Mouse (Mus musculus) kidney, embryonic 15.5 days (tissue): ENCODE measurements at regions not wholly inside any gene's neighbourhood (a gene's known extent, or its start where the extent isn't known, plus 50 kb on each side); places are given as distances from the start of the nearest gene placed in this dataset.
A peak's percentile ranks its signal among the peaks of the same experiment; 100 is the strongest.

ENCODE experiments used
- ATAC-seq: fragments of 200-750 bp; cut with Nextera tagmentation; replicated peaks from 2 replicates; pipeline ENCODE4 v1.8.0; 2017; ENCODE audit warnings: moderate TSS enrichment; ENCODE audit not compliant: low FRiP score
- H3K27ac ChIP-seq: fragments of 300-500 bp; sonication (generic); 2 replicates; pipeline ENCODE4 v1.5.1; 2015; ENCODE audit warnings: mild to moderate bottlenecking, inconsistent platforms
- H3K27me3 ChIP-seq: fragments of 300-500 bp; sonication (generic); 2 replicates; pipeline ENCODE4 v1.6.1; 2015; ENCODE audit warnings: inconsistent platforms
- H3K36me3 ChIP-seq: fragments of 300-500 bp; sonication (generic); 2 replicates; pipeline ENCODE4 v1.6.1; 2015; ENCODE audit warnings: inconsistent platforms
- H3K4me1 ChIP-seq: fragments of 300-500 bp; sonication (generic); 2 replicates; pipeline ENCODE4 v1.6.1; 2015; ENCODE audit warnings: inconsistent platforms
- H3K4me2 ChIP-seq: fragments of 300-500 bp; sonication (generic); 2 replicates; pipeline ENCODE4 v1.6.1; 2015; ENCODE audit warnings: moderate library complexity, mild to moderate bottlenecking, inconsistent platforms
- H3K4me3 ChIP-seq: fragments of 300-500 bp; sonication (generic); replicated peaks from 2 replicates; pipeline ENCODE4 v1.5.1; 2015; ENCODE audit warnings: mild to moderate bottlenecking, inconsistent platforms
- H3K9ac ChIP-seq: fragments of 300-500 bp; sonication (generic); 2 replicates; pipeline ENCODE4 v1.6.1; 2015; ENCODE audit warnings: mild to moderate bottlenecking, inconsistent platforms
- H3K9me3 ChIP-seq: fragments of 300-500 bp; sonication (generic); replicated peaks from 2 replicates; pipeline ENCODE4 v1.6.1; 2016; ENCODE audit warnings: inconsistent platforms
- WGBS: fragments of 180-500 bp; shearing (Covaris S2); methylation state at CpG from one replicate; pipeline ENCODE4 v1.1.7; 2015; ENCODE audit warnings: mixed read lengths; 5-methylcytosine and 5-hydroxymethylcytosine counted together

DNA sequence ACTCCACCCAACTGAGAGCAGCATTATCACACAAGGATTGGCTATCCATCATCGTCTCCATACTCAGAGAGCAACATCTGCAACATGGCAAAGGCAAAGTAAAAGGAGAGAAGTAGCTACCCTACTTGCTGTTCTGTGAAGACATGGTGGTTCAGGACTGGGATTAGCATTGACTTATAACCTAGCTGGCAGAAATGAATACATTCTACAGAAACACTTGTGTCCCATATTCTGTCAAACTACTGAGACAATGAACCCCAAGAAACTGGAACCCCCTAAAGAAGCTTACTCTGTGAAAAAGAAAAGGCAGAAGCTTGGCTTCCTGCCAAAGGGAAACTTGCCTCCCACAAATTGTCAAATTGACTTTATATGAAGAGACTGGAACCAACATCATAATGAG lies 446.1 kb upstream of the Castor2 start:
- Histone ChIP-seq H3K9ac (no peak overlapping the region), H3K4me2 (no peak overlapping the region), H3K36me3 (no peaks in the 10 kb centered on the region), H3K27me3 (no peaks in the 10 kb centered on the region), H3K4me1 (no peaks in the 10 kb centered on the region), H3K27ac (no peak overlapping the region), H3K4me3 (no peak overlapping the region), H3K9me3 (no peaks in the 10 kb centered on the region)
- 94% methylated on average over 1 of the region's 1 CpGs for WGBS
- no peak for ATAC-seq

DNA sequence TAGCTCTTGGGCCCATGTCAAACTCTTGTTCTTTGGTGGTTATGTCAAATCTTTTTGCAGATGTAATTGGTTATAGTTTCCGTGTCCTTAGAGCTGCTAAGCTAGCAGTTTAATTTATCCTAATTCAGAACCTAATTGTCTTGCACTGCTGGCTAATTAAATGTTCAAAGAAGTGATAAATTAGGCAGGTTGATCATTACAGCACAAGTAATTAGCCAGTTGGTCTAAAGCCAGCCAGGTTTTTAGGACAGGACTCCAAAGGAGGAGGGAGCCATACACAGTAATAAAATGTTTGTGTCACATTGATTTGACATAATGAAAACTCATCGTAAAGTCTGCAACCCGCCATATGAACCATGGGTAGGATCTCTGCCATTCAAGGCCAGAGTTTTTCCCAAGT lies 449.3 kb upstream of the Castor2 start:
- no peaks in the 10 kb centered on the region for H3K4me1 ChIP-seq
- H3K9ac ChIP-seq: no peak overlapping the region
- no peaks in the 10 kb centered on the region for H3K27me3 ChIP-seq
- no peak for ATAC-seq
- no peak overlapping the region for H3K27ac ChIP-seq
- H3K9me3 ChIP-seq: no peaks in the 10 kb centered on the region
- no peak overlapping the region for H3K4me3 ChIP-seq
- no peaks in the 10 kb centered on the region for H3K36me3 ChIP-seq
- H3K4me2 ChIP-seq: no peak overlapping the region
- WGBS: 77% methylated on average over 3 of the region's 3 CpGs

DNA sequence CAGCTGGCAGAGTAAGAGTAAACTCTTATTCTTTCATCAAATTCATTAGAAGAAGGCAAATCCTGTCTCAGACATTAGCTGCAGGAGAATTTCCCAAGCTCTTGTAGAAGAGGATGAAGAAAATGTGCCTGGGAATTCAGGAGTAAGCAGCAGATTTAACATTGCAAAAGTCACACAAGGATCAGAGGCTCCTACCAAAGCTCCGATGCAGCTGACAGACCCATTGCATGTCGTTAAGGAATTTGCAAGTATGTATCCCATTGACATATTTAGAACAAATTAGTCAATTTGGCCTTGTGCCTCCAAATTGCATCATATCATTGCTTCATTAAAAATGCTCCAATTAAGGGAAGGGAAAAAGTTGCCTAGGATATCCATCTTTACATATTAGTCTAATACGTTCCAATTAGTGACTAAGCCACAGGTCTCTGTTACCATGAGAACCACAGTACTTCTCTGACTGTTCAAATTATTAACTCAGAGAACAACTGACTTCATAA lies 453.8 kb upstream of the Castor2 start:
- WGBS: 88% methylated on average over 3 of the region's 3 CpGs
- Histone ChIP-seq H3K4me1 (no peaks in the 10 kb centered on the region), H3K27ac (no peak overlapping the region), H3K4me2 (no peak overlapping the region), H3K9ac (no peak overlapping the region), H3K36me3 (no peaks in the 10 kb centered on the region), H3K4me3 (no peak overlapping the region), H3K27me3 (no peaks in the 10 kb centered on the region), H3K9me3 (no peaks in the 10 kb centered on the region)
- no peak for ATAC-seq

DNA sequence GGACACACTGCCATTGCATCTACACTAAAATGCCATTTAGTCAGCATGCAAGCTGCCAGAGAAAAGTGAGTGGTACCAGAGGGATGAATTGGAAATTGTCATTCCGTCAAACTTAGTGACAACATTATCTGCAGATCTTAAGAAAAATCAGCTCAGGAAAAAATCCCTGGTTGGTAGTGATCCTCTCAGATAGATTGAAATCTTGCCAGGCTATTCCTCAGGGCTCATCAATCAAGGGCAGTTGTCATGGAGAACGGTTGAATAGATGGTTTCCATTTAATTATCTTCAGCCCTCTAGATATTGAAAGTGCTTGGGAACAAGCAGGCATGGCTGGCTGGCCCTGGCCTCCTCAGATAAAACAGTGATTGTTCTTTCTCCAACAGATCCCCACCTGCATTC lies 456.2 kb upstream of the Castor2 start:
- no peak for ATAC-seq
- H3K4me2 ChIP-seq: no peak overlapping the region
- no peak overlapping the region for H3K4me3 ChIP-seq
- no peaks in the 10 kb centered on the region for H3K9me3 ChIP-seq
- no peaks in the 10 kb centered on the region for H3K27me3 ChIP-seq
- H3K4me1 ChIP-seq: no peaks in the 10 kb centered on the region
- H3K27ac ChIP-seq: no peak overlapping the region
- no peaks in the 10 kb centered on the region for H3K36me3 ChIP-seq
- no peak overlapping the region for H3K9ac ChIP-seq
- WGBS: 66% methylated on average over 2 of the region's 2 CpGs

DNA sequence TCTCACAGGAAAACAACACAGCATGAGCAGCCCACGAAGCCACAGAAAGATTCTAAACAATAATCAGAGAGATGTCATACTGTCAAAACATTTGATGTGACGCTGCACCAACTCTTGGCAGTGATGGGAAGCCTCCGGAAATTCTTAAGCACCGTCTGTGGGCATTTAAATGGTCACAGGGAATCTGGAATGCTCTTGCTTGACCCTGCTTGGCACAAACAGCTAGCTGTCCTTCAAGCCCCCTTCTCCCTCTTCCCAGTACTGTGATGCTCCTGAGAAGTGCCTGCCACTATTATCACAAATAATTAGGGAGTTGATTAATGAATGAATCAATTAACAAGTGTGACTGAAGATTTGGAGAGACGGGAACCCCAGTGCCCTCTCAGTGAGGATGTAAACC lies 465.0 kb upstream of the Castor2 start:
- no peaks in the 10 kb centered on the region for H3K9me3 ChIP-seq
- H3K27me3 ChIP-seq: no peaks in the 10 kb centered on the region
- 67% methylated on average over 5 of the region's 5 CpGs for WGBS
- ATAC-seq: no peak
- no peaks in the 10 kb centered on the region for H3K36me3 ChIP-seq
- no peak overlapping the region for H3K4me3 ChIP-seq
- H3K9ac ChIP-seq: no peak overlapping the region
- no peaks in the 10 kb centered on the region for H3K4me1 ChIP-seq
- H3K4me2 ChIP-seq: no peak overlapping the region
- no peak overlapping the region for H3K27ac ChIP-seq

DNA sequence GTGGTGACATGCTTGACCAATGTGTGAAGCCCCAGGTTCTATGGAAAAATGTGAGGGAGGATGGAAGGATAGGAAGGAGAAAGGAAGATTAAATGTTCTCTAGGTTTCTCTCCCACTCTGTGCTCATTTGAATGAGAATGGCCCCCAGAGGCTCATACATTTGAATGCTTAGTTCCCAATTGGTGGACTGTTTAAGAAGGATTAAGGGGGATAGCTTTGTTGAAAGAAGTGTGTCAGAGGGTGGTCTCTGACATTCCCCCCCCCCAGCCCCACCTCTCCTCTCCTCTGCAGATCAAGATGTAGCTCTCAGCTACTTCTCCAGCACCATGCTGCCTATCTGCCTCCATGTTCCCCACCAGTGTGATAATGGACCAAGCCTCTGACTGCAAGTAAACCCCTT lies 467.7 kb upstream of the Castor2 start:
- ATAC-seq: no peak
- H3K27me3 ChIP-seq: no peaks in the 10 kb centered on the region
- no peaks in the 10 kb centered on the region for H3K9me3 ChIP-seq
- no peaks in the 10 kb centered on the region for H3K4me1 ChIP-seq
- no peak overlapping the region for H3K4me3 ChIP-seq
- H3K9ac ChIP-seq: no peak overlapping the region
- H3K27ac ChIP-seq: no peak overlapping the region
- H3K4me2 ChIP-seq: no peak overlapping the region
- no peaks in the 10 kb centered on the region for H3K36me3 ChIP-seq

DNA sequence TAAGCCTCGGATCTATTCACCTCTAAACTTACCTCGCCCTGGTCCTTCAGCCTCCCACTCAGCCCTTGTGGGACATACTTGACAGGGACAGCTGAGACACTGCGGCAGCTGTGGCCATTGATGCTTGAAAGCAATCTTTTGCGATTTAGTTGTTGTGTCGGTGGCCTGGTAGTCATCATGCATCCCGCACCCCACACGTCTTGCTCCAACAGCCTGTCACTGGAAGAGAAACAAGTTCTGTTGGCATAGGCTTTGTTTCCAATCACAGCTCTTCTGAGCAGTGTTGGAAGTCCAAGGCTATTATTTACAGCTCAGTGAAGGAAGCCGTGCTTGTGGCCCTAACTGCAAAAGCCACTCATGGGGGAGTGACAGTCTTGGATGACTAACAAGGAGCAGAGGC lies 480.2 kb upstream of the Castor2 start:
- H3K9me3 ChIP-seq: no peaks in the 10 kb centered on the region
- 0 out of 2 replicates have a peak overlapping the region, but pooled peaks have one; percentile 5 for H3K4me2 ChIP-seq
- peaks cover 15% of the 10 kb centered on the region for H3K4me1 ChIP-seq
- H3K27me3 ChIP-seq: no peaks in the 10 kb centered on the region
- no peaks in the 10 kb centered on the region for H3K36me3 ChIP-seq
- WGBS: 33% methylated on average over 8 of the region's 8 CpGs
- H3K27ac ChIP-seq: no peak overlapping the region
- no peak overlapping the region for H3K9ac ChIP-seq
- no peak overlapping the region for H3K4me3 ChIP-seq
- ATAC-seq: 0 out of 2 replicates have a peak, but pooled peaks have one; percentile 49

DNA sequence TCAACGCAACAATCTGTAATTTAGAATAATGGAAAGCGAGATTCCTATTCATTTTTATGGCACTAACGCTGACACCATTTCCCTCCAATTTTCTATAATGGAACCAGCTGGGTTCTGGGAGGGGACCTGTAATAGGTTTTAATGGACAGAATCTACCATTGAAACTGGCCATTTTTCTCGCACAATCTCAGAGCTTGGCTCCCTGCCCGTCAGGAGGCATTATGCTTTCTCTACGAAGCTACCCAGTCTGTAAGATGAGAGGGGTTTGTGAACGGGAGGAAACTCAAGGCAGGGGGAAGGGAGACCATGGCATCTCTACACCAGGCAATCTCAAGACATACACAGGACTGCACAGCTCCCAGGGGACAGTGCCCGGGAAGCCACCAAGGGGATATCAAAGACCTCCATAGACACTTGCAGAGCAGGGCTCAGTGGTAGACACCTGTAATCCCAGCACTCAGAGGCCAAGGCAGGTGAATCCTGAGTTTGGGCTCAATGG lies 498.2 kb upstream of the Castor2 start:
- H3K9ac ChIP-seq: no peak overlapping the region
- 68% methylated on average over 8 of the region's 8 CpGs for WGBS
- no peak overlapping the region for H3K4me3 ChIP-seq
- H3K27ac ChIP-seq: no peak overlapping the region
- no peak for ATAC-seq
- H3K27me3 ChIP-seq: no peaks in the 10 kb centered on the region
- H3K36me3 ChIP-seq: no peaks in the 10 kb centered on the region
- H3K9me3 ChIP-seq: no peaks in the 10 kb centered on the region
- no peaks in the 10 kb centered on the region for H3K4me1 ChIP-seq
- H3K4me2 ChIP-seq: no peak overlapping the region

DNA sequence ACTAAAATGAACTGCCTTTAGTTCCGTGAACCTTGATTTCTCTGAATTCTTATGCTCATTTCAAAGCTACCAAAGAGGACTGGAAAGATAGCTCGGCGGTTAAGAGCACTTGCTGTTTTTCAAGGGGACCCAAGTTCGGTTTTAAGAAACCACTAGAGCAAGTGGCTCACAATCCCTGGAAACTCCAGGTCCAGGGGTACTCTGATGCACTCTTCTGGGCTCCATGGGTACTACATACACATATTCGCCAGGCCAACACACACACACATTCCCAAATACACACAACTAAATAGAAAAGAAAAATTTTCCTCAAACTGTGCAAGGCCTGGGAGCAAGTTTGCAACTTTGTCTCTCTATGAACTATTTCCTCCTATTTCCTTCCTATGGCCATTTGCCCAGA lies 498.9 kb upstream of the Castor2 start:
- H3K4me1 ChIP-seq: no peaks in the 10 kb centered on the region
- WGBS: 63% methylated on average over 5 of the region's 5 CpGs
- no peak overlapping the region for H3K9ac ChIP-seq
- H3K9me3 ChIP-seq: no peaks in the 10 kb centered on the region
- no peak overlapping the region for H3K27ac ChIP-seq
- no peaks in the 10 kb centered on the region for H3K27me3 ChIP-seq
- no peak overlapping the region for H3K4me3 ChIP-seq
- no peaks in the 10 kb centered on the region for H3K36me3 ChIP-seq
- ATAC-seq: no peak
- H3K4me2 ChIP-seq: no peak overlapping the region

DNA sequence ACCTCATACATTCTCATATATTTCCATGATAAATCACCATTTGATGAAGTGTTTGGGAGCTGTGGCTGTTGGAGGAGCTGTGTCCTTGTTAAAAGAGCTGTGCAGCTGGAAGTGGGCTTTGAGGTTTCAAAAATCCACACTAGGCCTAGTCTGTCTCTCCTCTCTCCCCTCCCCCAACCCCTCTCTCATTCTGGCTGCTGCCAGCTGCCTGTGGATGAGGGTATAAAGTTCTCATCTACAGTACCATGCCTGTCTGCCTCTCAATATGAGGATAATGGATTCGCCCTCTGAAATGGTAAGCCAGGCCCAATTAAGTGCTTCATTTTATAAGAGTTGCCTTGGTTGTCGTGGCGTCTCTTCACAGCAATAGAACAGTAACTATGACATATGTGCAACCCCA lies 501.4 kb upstream of the Castor2 start:
- no peak overlapping the region for H3K27ac ChIP-seq
- H3K9me3 ChIP-seq: no peaks in the 10 kb centered on the region
- WGBS: 83% methylated on average over 3 of the region's 3 CpGs
- no peaks in the 10 kb centered on the region for H3K36me3 ChIP-seq
- no peaks in the 10 kb centered on the region for H3K27me3 ChIP-seq
- no peak overlapping the region for H3K4me3 ChIP-seq
- H3K4me1 ChIP-seq: no peaks in the 10 kb centered on the region
- no peak overlapping the region for H3K9ac ChIP-seq
- no peak for ATAC-seq
- H3K4me2 ChIP-seq: no peak overlapping the region

DNA sequence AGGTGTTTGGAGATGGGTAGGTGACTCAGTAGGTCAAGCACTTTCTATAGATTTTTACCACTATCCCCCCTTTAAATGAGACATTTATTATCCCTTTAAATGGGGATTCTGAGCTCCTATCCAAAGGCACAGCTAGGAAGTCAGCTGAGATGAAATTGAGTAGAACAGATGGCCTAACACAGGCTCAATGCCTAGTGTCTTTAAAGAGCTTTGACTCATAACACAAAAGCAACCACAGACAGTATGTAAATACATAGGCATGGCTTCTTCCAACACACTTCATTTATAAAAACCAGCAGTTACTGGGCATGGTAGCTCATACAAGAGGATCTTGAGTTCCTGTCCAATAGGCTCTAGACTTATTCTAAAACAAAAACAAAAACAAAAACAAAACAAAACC lies 513.0 kb upstream of the Castor2 start:
- H3K4me2 ChIP-seq: no peak overlapping the region
- H3K9me3 ChIP-seq: no peaks in the 10 kb centered on the region
- ATAC-seq: no peak
- H3K27me3 ChIP-seq: no peaks in the 10 kb centered on the region
- H3K4me3 ChIP-seq: no peak overlapping the region
- no peak overlapping the region for H3K9ac ChIP-seq
- no peaks in the 10 kb centered on the region for H3K36me3 ChIP-seq
- no peak overlapping the region for H3K27ac ChIP-seq
- H3K4me1 ChIP-seq: no peaks in the 10 kb centered on the region

DNA sequence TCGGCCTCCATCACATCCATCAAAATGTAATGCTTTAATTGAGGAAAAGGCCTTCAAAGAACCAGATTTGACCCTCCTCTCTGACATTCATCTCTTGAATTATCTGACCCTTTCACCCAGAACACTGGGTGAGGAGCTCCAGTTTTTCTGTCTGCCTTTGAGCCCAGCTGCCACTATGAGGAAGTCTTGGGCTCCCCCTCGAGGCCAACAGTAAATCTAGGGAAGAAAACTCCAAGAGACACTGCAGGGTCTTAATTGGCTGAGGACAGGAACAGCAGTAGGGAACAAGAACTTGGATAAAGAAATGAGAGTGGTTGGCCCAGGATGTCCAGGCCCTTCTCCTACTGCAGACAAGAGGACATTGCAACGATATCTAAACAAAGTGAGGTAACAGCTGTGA lies 514.3 kb upstream of the Castor2 start:
- ATAC-seq: no peak
- WGBS: 24% methylated on average over 3 of the region's 3 CpGs
- Histone ChIP-seq H3K9ac (no peak overlapping the region), H3K4me2 (no peak overlapping the region), H3K4me1 (no peaks in the 10 kb centered on the region), H3K27me3 (no peaks in the 10 kb centered on the region), H3K27ac (no peak overlapping the region), H3K4me3 (no peak overlapping the region), H3K9me3 (no peaks in the 10 kb centered on the region), H3K36me3 (no peaks in the 10 kb centered on the region)

DNA sequence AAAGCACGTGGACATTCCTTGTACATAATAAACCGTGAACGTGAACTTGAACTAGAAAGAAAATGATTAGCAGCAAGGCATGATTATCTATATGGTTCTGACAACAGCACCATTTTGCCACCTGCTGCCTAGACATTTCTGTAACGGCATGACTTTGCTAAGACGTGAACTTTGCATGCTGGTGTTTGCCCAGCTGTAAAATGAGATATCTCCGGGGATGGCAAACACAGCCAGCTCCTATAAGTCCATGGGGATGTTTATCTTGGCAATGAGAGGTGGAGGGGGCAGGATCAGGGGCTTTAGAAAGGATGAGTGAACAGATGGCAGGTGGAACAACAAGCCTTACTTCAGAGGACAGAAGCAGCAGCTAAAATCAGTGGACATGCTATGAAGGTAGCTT lies 522.9 kb upstream of the Castor2 start:
- no peak overlapping the region for H3K4me2 ChIP-seq
- H3K4me3 ChIP-seq: no peak overlapping the region
- 31% methylated on average over 6 of the region's 6 CpGs for WGBS
- H3K27me3 ChIP-seq: no peaks in the 10 kb centered on the region
- H3K9me3 ChIP-seq: no peaks in the 10 kb centered on the region
- H3K36me3 ChIP-seq: no peaks in the 10 kb centered on the region
- ATAC-seq: no peak
- 0 out of 2 replicates have a peak, but pooled peaks cover 4% of the 10 kb centered on the region for H3K4me1 ChIP-seq
- no peak overlapping the region for H3K9ac ChIP-seq
- no peak overlapping the region for H3K27ac ChIP-seq
